Mouse (Mus musculus) stomach, embryonic 15.5 days (tissue): Measurements from ENCODE around the gene Gm45062. TPM values are rescaled to one million over a fixed set of nuclear protein-coding genes. Genes with fewer than 3 reads are reported as not detected.

Source experiments
- ATAC-seq: fragments of 200-750 bp; cut with Nextera tagmentation; 2 replicates; pipeline ENCODE4 v1.8.0; 2017; ENCODE audit warnings: low read depth, moderate number of reproducible peaks, moderate TSS enrichment; ENCODE audit not compliant: insufficient read depth, low FRiP score
- H3K27ac ChIP-seq: fragments of 300-500 bp; sonication (generic); 2 replicates; pipeline ENCODE4 v1.5.1; 2015; ENCODE audit warnings: mild to moderate bottlenecking, inconsistent platforms
- H3K27me3 ChIP-seq: fragments of 300-500 bp; sonication (generic); replicated peaks from 2 replicates; pipeline ENCODE4 v1.6.1; 2015; ENCODE audit warnings: inconsistent platforms
- H3K36me3 ChIP-seq: fragments of 300-500 bp; sonication (generic); 2 replicates; pipeline ENCODE4 v1.6.1; 2015; ENCODE audit warnings: inconsistent platforms
- H3K4me1 ChIP-seq: fragments of 300-500 bp; sonication (generic); 2 replicates; pipeline ENCODE4 v1.6.1; 2015; ENCODE audit warnings: inconsistent platforms
- H3K4me2 ChIP-seq: fragments of 300-500 bp; sonication (generic); 2 replicates; pipeline ENCODE4 v1.6.1; 2015; ENCODE audit warnings: mild to moderate bottlenecking, inconsistent platforms
- H3K4me3 ChIP-seq: fragments of 300-500 bp; sonication (generic); replicated peaks from 2 replicates; pipeline ENCODE4 v1.5.1; 2015; ENCODE audit warnings: inconsistent platforms
- H3K9ac ChIP-seq: fragments of 300-500 bp; sonication (generic); 2 replicates; pipeline ENCODE4 v1.6.1; 2015; ENCODE audit warnings: inconsistent platforms
- H3K9me3 ChIP-seq: fragments of 300-500 bp; sonication (generic); 2 replicates; pipeline ENCODE4 v1.6.1; 2016; ENCODE audit warnings: inconsistent platforms
- WGBS: fragments of 180-500 bp; shearing (Covaris S2); methylation state at CpG from one replicate; pipeline ENCODE4 v1.1.7; 2015; 5-methylcytosine and 5-hydroxymethylcytosine counted together
- polyA plus RNA-seq: library from polyadenylated mRNA; unstranded; fragments of >200 nt; fragmentation: Nextera tagmentation; extraction: Ambion mirVana; gene quantifications from 2 replicates; pipeline ENCODE4 v1.2.1, GENCODE M21; 2015

Gm45062 gene
- polyA plus RNA-seq, 1 experiment from 2014 or later, result 9.7 TPM

- H3K27me3 ChIP-seq, result no peaks in the 10 kb centered on the region
- H3K27ac ChIP-seq, result no peak overlapping the region
- H3K4me1 ChIP-seq, result no peaks in the 10 kb centered on the region
- H3K36me3 ChIP-seq, result no peaks in the 10 kb centered on the region
- no peaks in the 10 kb centered on the region for H3K9me3 ChIP-seq
- H3K4me3 ChIP-seq, result no peak overlapping the region
- 85% methylated on average over 8 of the region's 8 CpGs for WGBS
- no peak for ATAC-seq
- H3K4me2 ChIP-seq, result no peak overlapping the region
- H3K9ac ChIP-seq, result no peak overlapping the region
These were observed 369.0 kb downstream of the Gm45062 start for GRCm38 (mm10) chr6:8628226-8628625.

- Histone ChIP-seq H3K4me2 (no peak overlapping the region), H3K4me1 (no peaks in the 10 kb centered on the region), H3K27ac (no peak overlapping the region), H3K9me3 (no peaks in the 10 kb centered on the region), H3K4me3 (no peak overlapping the region), H3K9ac (no peak overlapping the region), H3K27me3 (no peaks in the 10 kb centered on the region), H3K36me3 (no peaks in the 10 kb centered on the region)
- WGBS, result 78% methylated on average over 7 of the region's 7 CpGs
- ATAC-seq, result no peak
These were observed 369.5 kb downstream of the Gm45062 start for GRCm38 (mm10) chr6:8628715-8629267.

GRCm38 (mm10) chr6:8630531-8630930, 371.3 kb downstream of the Gm45062 start:
- H3K9ac ChIP-seq, result no peak overlapping the region
- no peak overlapping the region for H3K4me2 ChIP-seq
- no peaks in the 10 kb centered on the region for H3K27me3 ChIP-seq
- no peaks in the 10 kb centered on the region for H3K9me3 ChIP-seq
- no peaks in the 10 kb centered on the region for H3K4me1 ChIP-seq
- ATAC-seq, result no peak
- 68% methylated on average over 7 of the region's 7 CpGs for WGBS
- no peaks in the 10 kb centered on the region for H3K36me3 ChIP-seq
- H3K27ac ChIP-seq, result no peak overlapping the region
- H3K4me3 ChIP-seq, result no peak overlapping the region

- H3K27me3 ChIP-seq, result no peaks in the 10 kb centered on the region
- no peaks in the 10 kb centered on the region for H3K4me1 ChIP-seq
- H3K4me3 ChIP-seq, result no peak overlapping the region
- H3K9me3 ChIP-seq, result no peaks in the 10 kb centered on the region
- H3K9ac ChIP-seq, result no peak overlapping the region
- ATAC-seq, result no peak
- no peak overlapping the region for H3K27ac ChIP-seq
- 84% methylated on average over 8 of the region's 8 CpGs for WGBS
- H3K36me3 ChIP-seq, result no peaks in the 10 kb centered on the region
- H3K4me2 ChIP-seq, result no peak overlapping the region
These were observed 372.1 kb downstream of the Gm45062 start for GRCm38 (mm10) chr6:8631362-8631761.

- no peaks in the 10 kb centered on the region for H3K27me3 ChIP-seq
- no peaks in the 10 kb centered on the region for H3K9me3 ChIP-seq
- H3K4me3 ChIP-seq, result no peak overlapping the region
- H3K4me1 ChIP-seq, result no peaks in the 10 kb centered on the region
- no peak overlapping the region for H3K4me2 ChIP-seq
- H3K27ac ChIP-seq, result no peak overlapping the region
- H3K9ac ChIP-seq, result no peak overlapping the region
- no peak for ATAC-seq
- H3K36me3 ChIP-seq, result no peaks in the 10 kb centered on the region
- 65% methylated on average over 5 of the region's 5 CpGs for WGBS
These were observed 372.9 kb downstream of the Gm45062 start for GRCm38 (mm10) chr6:8631986-8632632.

- H3K27ac ChIP-seq, result no peak overlapping the region
- no peak overlapping the region for H3K4me2 ChIP-seq
- H3K27me3 ChIP-seq, result no peaks in the 10 kb centered on the region
- 86% methylated on average over 4 of the region's 4 CpGs for WGBS
- no peaks in the 10 kb centered on the region for H3K36me3 ChIP-seq
- H3K9me3 ChIP-seq, result no peaks in the 10 kb centered on the region
- H3K4me1 ChIP-seq, result no peaks in the 10 kb centered on the region
- H3K4me3 ChIP-seq, result no peak overlapping the region
- H3K9ac ChIP-seq, result no peak overlapping the region
- no peak for ATAC-seq
These were observed 373.5 kb downstream of the Gm45062 start for GRCm38 (mm10) chr6:8632701-8633100.

- H3K36me3 ChIP-seq, result no peaks in the 10 kb centered on the region
- no peak for ATAC-seq
- no peaks in the 10 kb centered on the region for H3K27me3 ChIP-seq
- H3K9ac ChIP-seq, result no peak overlapping the region
- WGBS, result 79% methylated on average over 4 of the region's 4 CpGs
- no peak overlapping the region for H3K4me3 ChIP-seq
- H3K27ac ChIP-seq, result no peak overlapping the region
- H3K9me3 ChIP-seq, result no peaks in the 10 kb centered on the region
- H3K4me2 ChIP-seq, result no peak overlapping the region
- no peaks in the 10 kb centered on the region for H3K4me1 ChIP-seq
These were observed 378.9 kb downstream of the Gm45062 start for GRCm38 (mm10) chr6:8638122-8638521.

GRCm38 (mm10) chr6:8638899-8639298, 379.6 kb downstream of the Gm45062 start:
- no peak overlapping the region for H3K4me3 ChIP-seq
- H3K36me3 ChIP-seq, result no peaks in the 10 kb centered on the region
- no peak for ATAC-seq
- H3K27me3 ChIP-seq, result no peaks in the 10 kb centered on the region
- no peaks in the 10 kb centered on the region for H3K4me1 ChIP-seq
- no peak overlapping the region for H3K4me2 ChIP-seq
- no peak overlapping the region for H3K27ac ChIP-seq
- no peaks in the 10 kb centered on the region for H3K9me3 ChIP-seq
- 65% methylated on average over 4 of the region's 4 CpGs for WGBS
- no peak overlapping the region for H3K9ac ChIP-seq

- Histone ChIP-seq H3K27ac (no peak overlapping the region), H3K4me3 (no peak overlapping the region), H3K36me3 (no peaks in the 10 kb centered on the region), H3K4me2 (no peak overlapping the region), H3K4me1 (no peaks in the 10 kb centered on the region; the same call in 1 of the 2 replicates), H3K27me3 (no peaks in the 10 kb centered on the region), H3K9me3 (no peaks in the 10 kb centered on the region), H3K9ac (no peak overlapping the region)
- no peak for ATAC-seq
- WGBS, result 74% methylated on average over 2 of the region's 2 CpGs
These were observed 380.3 kb downstream of the Gm45062 start for GRCm38 (mm10) chr6:8639526-8639925.

GRCm38 (mm10) chr6:8640863-8641262, 381.6 kb downstream of the Gm45062 start:
- WGBS, result 76% methylated on average over 5 of the region's 5 CpGs
- no peak for ATAC-seq
- Histone ChIP-seq H3K36me3 (no peaks in the 10 kb centered on the region), H3K4me2 (no peak overlapping the region), H3K27ac (no peak overlapping the region), H3K4me3 (no peak overlapping the region), H3K27me3 (no peaks in the 10 kb centered on the region), H3K9ac (no peak overlapping the region), H3K4me1 (peaks cover 3% of the 10 kb centered on the region; the same call in 1 of the 2 replicates), H3K9me3 (no peaks in the 10 kb centered on the region)

- ATAC-seq, result 0 out of 2 replicates have a peak, but pooled peaks have one; percentile 16
- no peak overlapping the region for H3K9ac ChIP-seq
- H3K27me3 ChIP-seq, result no peaks in the 10 kb centered on the region
- H3K9me3 ChIP-seq, result no peaks in the 10 kb centered on the region
- no peaks in the 10 kb centered on the region for H3K36me3 ChIP-seq
- 0 out of 2 replicates have a peak overlapping the region, but pooled peaks have one; percentile 31 for H3K27ac ChIP-seq
- WGBS, result 65% methylated on average over 10 of the region's 10 CpGs
- H3K4me3 ChIP-seq, result no peak overlapping the region
- peaks cover 3% of the 10 kb centered on the region; the same call in 1 of the 2 replicates for H3K4me1 ChIP-seq
- H3K4me2 ChIP-seq, result no peak overlapping the region
These were observed 385.5 kb downstream of the Gm45062 start for GRCm38 (mm10) chr6:8644703-8645102.

GRCm38 (mm10) chr6:8645708-8646107, 386.5 kb downstream of the Gm45062 start:
- ATAC-seq, result no peak
- H3K27ac ChIP-seq, result no peak overlapping the region
- no peaks in the 10 kb centered on the region for H3K36me3 ChIP-seq
- WGBS, result 56% methylated on average over 2 of the region's 2 CpGs
- H3K27me3 ChIP-seq, result no peaks in the 10 kb centered on the region
- no peak overlapping the region for H3K9ac ChIP-seq
- peaks cover 3% of the 10 kb centered on the region; the same call in 1 of the 2 replicates for H3K4me1 ChIP-seq
- no peak overlapping the region for H3K4me2 ChIP-seq
- no peak overlapping the region for H3K4me3 ChIP-seq
- no peaks in the 10 kb centered on the region for H3K9me3 ChIP-seq
